Mouse (Mus musculus) limb, embryonic 12.5 days (tissue): ENCODE data around the gene Zbtb45. TPM values are rescaled to one million over a fixed set of nuclear protein-coding genes. Genes with fewer than 3 reads are reported as not detected.

Experiments used
- ATAC-seq: fragments of 200-750 bp; cut with Nextera tagmentation; 2 replicates; pipeline ENCODE4 v1.8.0; 2017; ENCODE audit warnings: low read depth, moderate TSS enrichment; ENCODE audit not compliant: insufficient number of reproducible peaks, insufficient read depth, low FRiP score, low TSS enrichment
- H3K27ac ChIP-seq: fragments of 300-500 bp; sonication (generic); 2 replicates; pipeline ENCODE4 v1.5.1; 2016; ENCODE audit warnings: mild to moderate bottlenecking, moderate library complexity
- H3K27me3 ChIP-seq: fragments of 300-500 bp; sonication (generic); 2 replicates; pipeline ENCODE4 v1.6.1; 2016; ENCODE audit warnings: mild to moderate bottlenecking, moderate library complexity
- H3K36me3 ChIP-seq: fragments of 300-500 bp; sonication (generic); 2 replicates; pipeline ENCODE4 v1.6.1; 2016; ENCODE audit warnings: mild to moderate bottlenecking, moderate library complexity
- H3K4me1 ChIP-seq: fragments of 300-500 bp; sonication (generic); replicated peaks from 2 replicates; pipeline ENCODE4 v1.6.1; 2016
- H3K4me2 ChIP-seq: fragments of 300-500 bp; sonication (generic); 2 replicates; pipeline ENCODE4 v1.6.1; 2016; ENCODE audit warnings: mild to moderate bottlenecking, moderate library complexity
- H3K4me3 ChIP-seq: fragments of 300-500 bp; sonication (generic); replicated peaks from 2 replicates; pipeline ENCODE4 v1.5.1; 2016; ENCODE audit warnings: mild to moderate bottlenecking
- H3K9ac ChIP-seq: fragments of 300-500 bp; sonication (generic); replicated peaks from 2 replicates; pipeline ENCODE4 v1.6.1; 2016; ENCODE audit warnings: mild to moderate bottlenecking, moderate library complexity
- H3K9me3 ChIP-seq: fragments of 300-500 bp; sonication (generic); 2 replicates; pipeline ENCODE4 v1.6.1; 2016; ENCODE audit warnings: mild to moderate bottlenecking, moderate library complexity
- WGBS: fragments of 180-500 bp; shearing (Covaris S2); methylation state at CpG from one replicate; pipeline ENCODE4 v1.1.7; 2016; 5-methylcytosine and 5-hydroxymethylcytosine counted together
- polyA plus RNA-seq: library from polyadenylated mRNA; unstranded; fragments of >200 nt; fragmentation: Nextera tagmentation; extraction: Ambion mirVana; gene quantifications from 2 replicates; pipeline ENCODE4 v1.2.1, GENCODE M21; 2016

Gene Zbtb45
- polyA plus RNA-seq, 1 experiment from 2014 or later: 28.7 TPM

GRCm38 (mm10) chr7:12995862-12996261 lies 14.0 kb downstream of the Zbtb45 start:
- H3K27ac ChIP-seq: no peak overlapping the region
- no peaks in the 10 kb centered on the region for H3K9me3 ChIP-seq
- no peak for ATAC-seq
- no peak overlapping the region for H3K4me2 ChIP-seq
- H3K4me3 ChIP-seq: no peak overlapping the region
- H3K27me3 ChIP-seq: no peaks in the 10 kb centered on the region
- H3K36me3 ChIP-seq: no peaks in the 10 kb centered on the region
- H3K4me1 ChIP-seq: no peaks in the 10 kb centered on the region
- no peak overlapping the region for H3K9ac ChIP-seq

DNA sequence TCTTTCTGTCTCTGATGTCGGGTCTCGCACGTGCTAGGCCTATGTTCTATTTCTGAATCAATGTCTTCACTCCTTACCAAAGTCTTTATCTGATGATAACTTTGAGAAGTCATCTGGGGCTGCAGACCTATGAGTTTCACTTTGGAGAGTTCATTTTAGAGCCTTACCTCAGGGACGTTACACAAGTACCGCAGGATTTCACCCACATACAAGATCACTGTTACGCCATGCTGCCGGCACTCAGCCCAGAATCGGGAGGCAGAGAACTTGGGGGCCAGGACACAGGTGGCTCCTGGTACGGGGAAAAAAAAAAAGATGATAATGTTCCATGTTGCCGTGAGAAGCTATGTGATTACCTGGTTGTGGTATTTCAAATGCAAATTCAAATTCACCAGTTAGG lies 16.7 kb downstream of the Zbtb45 start:
- H3K27me3 ChIP-seq: no peaks in the 10 kb centered on the region; the same call in 1 of the 2 replicates
- no peaks in the 10 kb centered on the region for H3K4me1 ChIP-seq
- no peaks in the 10 kb centered on the region for H3K9me3 ChIP-seq
- H3K36me3 ChIP-seq: no peaks in the 10 kb centered on the region
- WGBS: 88% methylated on average over 10 of the region's 10 CpGs
- no peak overlapping the region for H3K9ac ChIP-seq
- no peak for ATAC-seq
- H3K27ac ChIP-seq: no peak overlapping the region
- no peak overlapping the region for H3K4me2 ChIP-seq
- no peak overlapping the region for H3K4me3 ChIP-seq

GRCm38 (mm10) chr7:12992222-12992621 lies 17.6 kb downstream of the Zbtb45 start:
- no peaks in the 10 kb centered on the region for H3K4me1 ChIP-seq
- no peaks in the 10 kb centered on the region for H3K36me3 ChIP-seq
- H3K27me3 ChIP-seq: no peaks in the 10 kb centered on the region; the same call in 1 of the 2 replicates
- 4% methylated on average over 3 of the region's 3 CpGs for WGBS
- H3K27ac ChIP-seq: no peak overlapping the region
- H3K4me3 ChIP-seq: no peak overlapping the region
- no peak for ATAC-seq
- H3K9ac ChIP-seq: no peak overlapping the region
- H3K9me3 ChIP-seq: no peaks in the 10 kb centered on the region
- H3K4me2 ChIP-seq: no peak overlapping the region

DNA sequence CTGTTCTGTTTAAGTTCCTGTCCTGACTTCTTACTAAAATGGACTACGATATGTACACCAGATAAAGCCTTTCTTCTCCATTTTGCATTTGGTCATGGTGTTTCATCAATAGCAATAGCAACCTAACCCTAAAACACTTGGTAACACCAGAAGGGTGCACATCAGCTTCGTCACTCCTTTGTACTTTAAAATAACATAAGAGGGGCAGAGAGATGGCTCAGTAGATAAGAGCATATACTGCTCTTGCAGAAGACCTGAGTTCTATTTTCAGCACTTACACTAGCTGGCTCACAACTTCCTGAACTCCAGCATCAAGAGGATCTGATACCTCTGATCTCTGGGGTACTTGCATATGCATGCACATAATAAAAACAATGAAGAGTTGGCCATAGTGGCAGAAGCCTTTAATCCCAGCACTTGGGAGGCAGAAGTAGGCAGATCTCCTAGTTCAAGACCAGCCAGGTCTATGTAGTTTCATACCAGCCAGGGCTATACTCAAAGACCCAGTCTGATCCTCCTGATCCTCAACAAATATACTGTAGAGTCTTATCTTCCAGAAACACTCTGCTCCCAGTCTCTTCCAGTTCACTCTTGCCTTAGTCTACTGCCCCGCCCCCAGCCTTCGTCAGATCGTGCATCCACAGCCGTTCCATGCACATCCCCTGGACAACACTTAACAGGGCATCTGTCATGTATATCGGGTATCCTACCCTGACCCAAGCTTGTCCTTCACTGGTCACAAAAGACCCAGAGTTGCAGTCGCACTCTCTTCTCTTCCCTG lies 22.2 kb downstream of the Zbtb45 start:
- H3K9ac ChIP-seq: no peak overlapping the region
- no peak overlapping the region for H3K27ac ChIP-seq
- no peaks in the 10 kb centered on the region for H3K9me3 ChIP-seq
- H3K36me3 ChIP-seq: peaks cover 2% of the 10 kb centered on the region; the same call in 1 of the 2 replicates
- ATAC-seq: no peak
- no peak overlapping the region for H3K4me3 ChIP-seq
- WGBS: 88% methylated on average over 8 of the region's 8 CpGs
- no peak overlapping the region for H3K4me2 ChIP-seq
- H3K27me3 ChIP-seq: no peaks in the 10 kb centered on the region; the same call in 1 of the 2 replicates
- no peaks in the 10 kb centered on the region for H3K4me1 ChIP-seq

DNA sequence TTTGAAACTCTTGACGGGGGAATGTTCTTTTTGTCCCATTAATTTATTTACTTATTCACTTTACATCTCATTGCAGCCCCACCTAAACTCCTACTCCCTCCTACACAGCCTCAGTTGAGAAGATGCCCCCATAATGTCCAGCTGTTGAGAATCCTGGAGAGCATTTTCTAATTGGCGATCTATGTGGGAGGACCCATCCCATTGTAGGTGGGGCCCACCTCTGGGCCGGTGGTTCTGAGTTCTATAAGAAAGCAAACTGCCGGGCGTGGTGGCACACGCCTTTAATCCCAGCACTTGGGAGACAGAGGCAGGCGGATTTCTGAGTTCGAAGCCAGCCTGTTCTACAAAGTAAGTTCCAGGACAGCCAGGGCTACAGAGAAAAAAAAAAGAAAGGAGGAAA lies 22.9 kb downstream of the Zbtb45 start:
- no peaks in the 10 kb centered on the region for H3K4me1 ChIP-seq
- H3K4me2 ChIP-seq: no peak overlapping the region

DNA sequence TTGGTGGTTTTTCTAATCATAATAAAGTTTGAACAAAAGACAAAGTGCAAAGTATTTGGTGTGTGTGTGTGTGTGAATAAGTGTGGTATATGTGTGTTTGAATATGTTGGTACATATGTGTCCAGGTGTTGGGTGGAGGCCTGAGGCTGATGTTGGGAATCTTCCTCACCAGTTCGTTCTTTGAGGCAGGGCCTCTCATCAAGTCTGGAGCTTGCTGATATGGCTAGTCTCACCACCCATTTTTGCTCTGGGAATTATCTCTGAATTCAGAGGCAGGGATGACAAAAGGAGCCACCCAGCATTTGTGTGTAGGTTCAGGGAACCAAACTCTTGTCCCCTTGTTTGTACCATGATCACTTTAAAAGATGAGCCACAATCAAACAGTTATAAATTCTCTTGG lies 24.1 kb downstream of the Zbtb45 start:
- Histone ChIP-seq H3K27me3 (no peaks in the 10 kb centered on the region; the same call in 1 of the 2 replicates), H3K4me1 (no peaks in the 10 kb centered on the region), H3K27ac (no peak overlapping the region), H3K9ac (no peak overlapping the region), H3K4me2 (no peak overlapping the region), H3K36me3 (peaks cover 14% of the 10 kb centered on the region; the same call in 1 of the 2 replicates), H3K4me3 (no peak overlapping the region), H3K9me3 (no peaks in the 10 kb centered on the region)
- 86% methylated on average over 1 of the region's 1 CpGs for WGBS
- ATAC-seq: no peak

More for the DNA sequence above, 22.9 kb downstream of the Zbtb45 start:
- Histone ChIP-seq H3K27me3 (no peaks in the 10 kb centered on the region; the same call in 1 of the 2 replicates), H3K9ac (no peak overlapping the region), H3K4me3 (no peak overlapping the region), H3K9me3 (no peaks in the 10 kb centered on the region), H3K27ac (no peak overlapping the region), H3K36me3 (peaks cover 9% of the 10 kb centered on the region; the same call in 1 of the 2 replicates)
- ATAC-seq: no peak
- WGBS: 83% methylated on average over 8 of the region's 8 CpGs

DNA sequence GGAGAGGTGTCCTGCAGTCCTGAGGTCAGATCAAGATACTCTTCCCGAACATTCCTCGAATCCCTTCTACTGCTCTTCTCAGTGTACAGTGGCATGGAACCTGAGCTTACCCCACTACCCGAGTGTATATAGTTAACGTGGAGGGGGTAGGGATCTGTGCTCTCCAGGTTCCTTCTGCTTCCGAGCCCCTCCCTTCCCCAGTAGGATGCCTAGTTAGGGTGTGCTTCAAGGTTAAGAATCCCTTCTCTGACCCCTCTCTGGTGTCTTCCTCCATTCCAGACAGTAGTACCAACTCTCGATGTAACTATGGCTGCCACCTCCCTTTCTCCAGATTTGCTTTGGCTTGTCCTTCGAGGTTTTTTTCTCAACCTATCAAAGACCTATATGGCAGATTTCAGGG lies 29.5 kb downstream of the Zbtb45 start:
- Histone ChIP-seq H3K9me3 (no peaks in the 10 kb centered on the region), H3K27me3 (no peaks in the 10 kb centered on the region), H3K9ac (no peak overlapping the region), H3K4me2 (no peak overlapping the region), H3K36me3 (peaks cover 14% of the 10 kb centered on the region; the same call in 1 of the 2 replicates), H3K27ac (no peak overlapping the region), H3K4me1 (peaks cover 20% of the 10 kb centered on the region), H3K4me3 (no peak overlapping the region)
- 84% methylated on average over 7 of the region's 7 CpGs for WGBS
- no peak for ATAC-seq

- Histone ChIP-seq H3K4me3 (no peak overlapping the region), H3K36me3 (peaks cover 14% of the 10 kb centered on the region; the same call in 1 of the 2 replicates), H3K9me3 (no peaks in the 10 kb centered on the region), H3K27ac (no peak overlapping the region), H3K4me2 (no peak overlapping the region), H3K4me1 (peaks cover 20% of the 10 kb centered on the region), H3K9ac (no peak overlapping the region), H3K27me3 (no peaks in the 10 kb centered on the region)
- no peak for ATAC-seq
- WGBS: 34% methylated on average over 6 of the region's 6 CpGs
These were observed 30.1 kb downstream of the Zbtb45 start for GRCm38 (mm10) chr7:12979776-12980175.

DNA sequence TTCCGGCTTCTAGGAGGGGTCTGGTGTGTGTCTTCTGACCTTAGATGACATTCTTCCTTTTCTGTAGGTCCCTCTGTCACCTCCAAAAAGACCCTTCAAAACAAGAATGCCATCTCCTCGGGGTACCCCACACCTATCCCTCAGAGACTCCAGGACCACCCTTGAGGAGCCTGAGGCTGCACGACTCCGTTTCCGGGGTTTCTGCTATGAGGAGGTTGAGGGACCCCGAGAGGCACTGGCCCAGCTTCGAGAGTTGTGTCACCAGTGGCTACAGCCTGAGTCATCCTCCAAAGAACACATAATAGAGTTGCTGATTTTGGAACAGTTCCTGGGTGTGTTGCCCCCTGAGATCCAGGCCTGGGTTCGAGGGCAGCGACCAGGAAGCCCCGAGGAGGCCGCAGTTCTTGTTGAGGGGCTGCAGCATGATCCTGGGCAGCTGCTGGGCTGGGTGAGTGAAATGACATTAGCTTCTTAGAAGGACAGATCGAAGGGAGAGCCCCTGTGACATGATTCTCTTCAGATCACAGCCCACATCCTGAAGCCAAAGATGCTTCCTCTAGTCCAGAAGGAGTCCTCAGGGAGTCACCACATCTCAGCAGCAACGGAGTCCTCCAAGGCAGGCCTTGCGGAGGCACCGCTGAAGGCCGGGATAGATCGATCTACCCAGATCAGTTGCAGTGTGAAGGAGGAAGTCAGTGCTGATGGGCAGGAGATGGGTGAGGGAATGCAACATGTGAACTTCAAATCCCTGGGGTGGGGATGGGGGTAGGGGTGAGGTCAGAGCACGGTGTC lies 30.7 kb downstream of the Zbtb45 start:
- Histone ChIP-seq H3K4me2 (peak overlapping the region; percentile 72), H3K4me1 (peaks cover 20% of the 10 kb centered on the region), H3K4me3 (no peak overlapping the region), H3K9me3 (no peaks in the 10 kb centered on the region), H3K9ac (no peak overlapping the region), H3K36me3 (peaks cover 14% of the 10 kb centered on the region; the same call in 1 of the 2 replicates), H3K27ac (peak overlapping the region; percentile 92), H3K27me3 (no peaks in the 10 kb centered on the region)
- 78% methylated on average over 18 of the region's 18 CpGs for WGBS
- no peak for ATAC-seq

GRCm38 (mm10) chr7:12977682-12978389 lies 32.0 kb downstream of the Zbtb45 start, which contains the start of gene Zfp446:
Gene Zfp446 (plus strand): TSS chr7:12977848.
- Histone ChIP-seq H3K27me3 (no peaks in the 10 kb centered on the region), H3K4me1 (peaks cover 20% of the 10 kb centered on the region), H3K4me2 (peak within 1 kb of the TSS; percentile 72), H3K9me3 (no peaks in the 10 kb centered on the region), H3K9ac (peak within 1 kb of the TSS; percentile 63), H3K36me3 (peaks cover 22% of the 10 kb centered on the region; the same call in 1 of the 2 replicates), H3K4me3 (peak within 1 kb of the TSS; percentile 63), H3K27ac (peak within 1 kb of the TSS; percentile 92)
- WGBS: under 1% methylated on average over 49 of the region's 49 CpGs
- peak; percentile 99 for ATAC-seq

DNA sequence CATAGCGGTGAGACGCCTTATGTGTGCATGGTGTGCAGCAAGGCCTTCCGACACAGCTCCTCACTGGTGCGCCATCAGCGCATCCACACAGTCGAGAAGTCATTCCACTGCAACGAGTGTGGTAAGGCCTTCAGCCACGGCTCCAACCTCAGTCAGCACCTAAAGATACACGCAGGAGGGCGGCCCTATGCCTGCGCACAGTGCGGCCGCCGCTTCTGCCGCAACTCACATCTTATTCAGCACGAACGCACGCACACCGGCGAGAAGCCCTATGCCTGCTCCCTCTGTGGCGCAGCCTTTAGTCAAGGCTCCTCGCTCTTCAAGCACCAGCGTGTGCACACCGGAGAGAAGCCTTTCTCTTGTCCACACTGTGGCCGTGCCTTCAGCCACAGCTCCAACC lies 38.9 kb downstream of the Zbtb45 start:
- Histone ChIP-seq H3K9ac (no peak overlapping the region), H3K4me2 (no peak overlapping the region), H3K36me3 (peaks cover 51% of the 10 kb centered on the region), H3K9me3 (no peaks in the 10 kb centered on the region), H3K27ac (no peak overlapping the region), H3K27me3 (no peaks in the 10 kb centered on the region), H3K4me3 (no peak overlapping the region), H3K4me1 (peaks cover 11% of the 10 kb centered on the region)
- ATAC-seq: no peak
- 96% methylated on average over 25 of the region's 25 CpGs for WGBS
